Mouse (Mus musculus) small intestine, adult 2 months (tissue): ENCODE measurements around the gene Cdc42ep1.

Experiments used
- CTCF ChIP-seq: fragments of 200-500 bp; IDR thresholded peaks from 2 replicates; pipeline ENCODE4 v1.5.1; 2012; ENCODE audit warnings: low read depth, mild to moderate bottlenecking, control low read depth, inconsistent platforms, low read length, moderate library complexity, mixed read lengths; ENCODE audit not compliant: insufficient replicate concordance, insufficient read length; ENCODE audit errors: extremely low read depth
- POLR2A ChIP-seq: fragments of 200-500 bp; IDR thresholded peaks from 2 replicates; pipeline ENCODE4 v1.6.1; 2012; ENCODE audit warnings: low read depth, mild to moderate bottlenecking, control low read depth, inconsistent platforms, low read length, moderate library complexity

DNA sequence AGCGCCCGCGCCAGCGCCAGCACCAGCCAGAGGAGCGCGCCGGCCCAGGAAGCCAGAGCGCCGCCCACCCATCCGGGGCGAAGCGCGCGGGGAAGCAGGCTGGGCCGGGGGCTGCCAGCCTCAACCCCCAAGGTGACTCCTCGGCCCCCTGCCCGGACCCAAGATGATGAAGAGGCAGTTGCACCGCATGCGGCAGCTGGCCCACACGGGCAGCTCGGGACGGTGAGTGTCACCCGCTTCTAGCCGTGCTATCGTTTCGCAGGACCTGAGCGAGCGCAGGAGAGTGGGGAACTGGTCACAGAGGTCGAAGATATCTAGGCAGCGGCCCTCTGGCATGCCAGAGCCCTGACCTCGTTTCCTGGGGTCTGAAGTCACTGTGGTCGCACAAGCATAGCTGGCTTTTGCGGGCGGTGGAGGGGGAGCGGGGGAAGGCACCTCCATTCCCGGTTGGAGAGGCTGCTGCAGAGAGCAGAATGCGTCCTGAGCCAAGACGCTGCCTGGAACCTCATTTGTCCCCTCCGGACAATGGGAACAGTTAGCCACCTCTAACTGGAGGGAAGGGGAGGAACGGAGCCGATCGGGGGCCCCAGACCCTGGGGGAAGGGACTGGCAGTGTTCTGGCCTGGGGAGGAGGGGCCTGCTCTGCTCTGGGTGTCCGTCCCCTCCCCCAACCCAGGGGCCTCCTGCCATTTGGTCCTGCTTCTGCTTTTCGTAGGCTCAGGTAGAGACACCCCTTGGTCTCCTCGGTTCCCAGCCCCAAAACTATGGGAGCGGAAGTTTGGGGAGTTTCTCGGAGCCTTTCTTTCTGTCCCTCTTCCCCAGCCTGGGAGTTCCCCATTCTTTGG lies 57.5 kb downstream of the Cdc42ep1 start, which contains the start of gene Sh3bp1:
- TF ChIP-seq CTCF = no peak
- TF ChIP-seq POLR2A = no peak
